Comparison of ENCODE assay signal across 15 mouse cellular contexts in the genomic region with DNA sequence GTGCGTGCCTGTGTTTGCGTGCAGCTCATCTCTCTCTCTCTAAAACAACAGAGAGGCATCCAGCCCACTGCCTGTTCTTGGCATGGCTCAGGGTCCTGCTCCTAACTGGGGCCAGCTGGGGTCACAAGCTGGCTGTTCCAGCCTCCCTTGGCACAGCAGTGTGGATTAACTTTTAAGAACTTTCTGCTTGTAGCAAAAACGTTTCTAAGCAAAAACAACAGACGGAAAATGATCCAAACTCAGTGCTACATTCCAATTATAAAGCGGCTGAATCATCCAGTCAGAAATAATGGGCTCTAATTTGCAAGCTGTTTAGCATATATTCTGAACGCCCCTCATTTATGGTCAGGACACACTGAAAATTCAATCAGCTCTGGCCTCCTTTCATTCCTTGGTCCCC.
DNase-seq lines count a peak whose midpoint lies in the region; ATAC-seq lines count a peak whose summit lies in the region.
"Had no signal": no experiment of that assay in that cellular context is flagged by ENCODE, and none has a peak within 500 bp of the region (broad histone marks: within the 10 kb centered on the region; RNA-seq: fewer than 3 reads in every experiment).

No protein-coding gene starts in this region.

- ATAC-seq in embryonic facial prominence, embryonic 14.5 days (ENCODE audit: low read depth): no peak
- no peak for ATAC-seq in hindbrain, embryonic 14.5 days (ENCODE audit: low FRiP score)
- ATAC-seq: intestine, embryonic 15.5 days had no signal

- intact Hi-C loops in left cerebral cortex, postnatal 14 days (cut with DNase I): no loop called here

- H3K27me3 ChIP-seq in embryonic facial prominence, embryonic 14.5 days (replicated peaks; ENCODE audit: control insufficient read depth, insufficient read depth, low read length): no peaks in the 10 kb centered on the region
- no peaks in the 10 kb centered on the region for H3K27me3 ChIP-seq in hindbrain, embryonic 14.5 days (ENCODE audit: control insufficient read depth, insufficient read depth, low read length)
- H3K27me3 ChIP-seq in limb, embryonic 10.5 days (ENCODE audit: low read depth, poor library complexity, severe bottlenecking): no peaks in the 10 kb centered on the region
- H3K27me3 ChIP-seq: CH12.LX; heart, embryonic 15.5 days; intestine, embryonic 15.5 days; limb, embryonic 13.5 days had no signal

- no peaks in the 10 kb centered on the region for H3K4me1 ChIP-seq in embryonic facial prominence, embryonic 14.5 days (ENCODE audit: control insufficient read depth, insufficient read depth, low read length)
- H3K4me1 ChIP-seq in hindbrain, embryonic 14.5 days (replicated peaks; ENCODE audit: control insufficient read depth, insufficient read depth, low read length): peaks cover 17% of the 10 kb centered on the region; the same call in 1 of the 2 replicates
- 0 out of 2 replicates have a peak, but pooled peaks cover 2% of the 10 kb centered on the region for H3K4me1 ChIP-seq in limb, embryonic 10.5 days
- H3K4me1 ChIP-seq: heart, embryonic 15.5 days; intestine, embryonic 15.5 days had no signal

- peak overlapping the region; percentile 46; the same call in 1 of the 2 replicates for H3K27ac ChIP-seq in embryonic facial prominence, embryonic 14.5 days (replicated peaks; ENCODE audit: low read depth, low read length)
- H3K27ac ChIP-seq in hindbrain, embryonic 14.5 days: peak overlapping the region; percentile 48
- no peak overlapping the region for H3K27ac ChIP-seq in limb, embryonic 10.5 days
- H3K27ac ChIP-seq: heart, embryonic 15.5 days; intestine, embryonic 15.5 days; limb, embryonic 13.5 days had no signal

- DNase-seq in left cerebral cortex, postnatal 14 days (ENCODE audit: low spot score in 2 of 2): peak; percentile 37 to 66
- no peak for DNase-seq in left cerebral cortex, adult 11 months (ENCODE audit: low spot score)
- DNase-seq in embryonic facial prominence, embryonic 14.5 days (ENCODE audit: low spot score): peak; percentile 21
- no peak for DNase-seq in hindbrain, embryonic 14.5 days (ENCODE audit: low spot score)
- peak; percentile 85 for DNase-seq in retina, postnatal 1 day
- no peak for DNase-seq in kidney, adult 8-10 months
- no peak for DNase-seq in limb, embryonic 10.5 days (ENCODE audit: low spot score)
- DNase-seq: adrenal gland, postnatal 10 days; cerebellum, adult 11-12 months; lung, embryonic 14.5 days; thymus, adult 18-20 months had no signal

- no peaks in the 10 kb centered on the region for H3K36me3 ChIP-seq in embryonic facial prominence, embryonic 14.5 days (ENCODE audit: control insufficient read depth, insufficient read depth, low read length)
- H3K36me3 ChIP-seq in hindbrain, embryonic 14.5 days (replicated peaks; ENCODE audit: control insufficient read depth, insufficient read depth): no peaks in the 10 kb centered on the region
- H3K36me3 ChIP-seq in limb, embryonic 10.5 days: no peaks in the 10 kb centered on the region
- H3K36me3 ChIP-seq: heart, embryonic 15.5 days; intestine, embryonic 15.5 days; limb, embryonic 13.5 days had no signal

- H3K9me3 ChIP-seq in embryonic facial prominence, embryonic 14.5 days (ENCODE audit: control insufficient read depth, low read length): no peaks in the 10 kb centered on the region
- H3K9me3 ChIP-seq in hindbrain, embryonic 14.5 days (ENCODE audit: control insufficient read depth, low read length): no peaks in the 10 kb centered on the region
- H3K9me3 ChIP-seq in limb, embryonic 10.5 days (replicated peaks): no peaks in the 10 kb centered on the region
- H3K9me3 ChIP-seq: heart, embryonic 15.5 days; intestine, embryonic 15.5 days; limb, embryonic 13.5 days had no signal

- H3K4me3 ChIP-seq in embryonic facial prominence, embryonic 14.5 days (ENCODE audit: low read depth, low read length): no peak overlapping the region
- H3K4me3 ChIP-seq in hindbrain, embryonic 14.5 days (replicated peaks; ENCODE audit: low read length): no peak overlapping the region
- no peak overlapping the region for H3K4me3 ChIP-seq in limb, embryonic 10.5 days
- H3K4me3 ChIP-seq: heart, embryonic 15.5 days; intestine, embryonic 15.5 days; limb, embryonic 13.5 days had no signal

- no peak overlapping the region for H3K4me2 ChIP-seq in embryonic facial prominence, embryonic 14.5 days (ENCODE audit: low read depth, low read length)
- H3K4me2 ChIP-seq in hindbrain, embryonic 14.5 days (replicated peaks): no peak overlapping the region
- H3K4me2 ChIP-seq: heart, embryonic 15.5 days; intestine, embryonic 15.5 days; limb, embryonic 13.5 days; lung, embryonic 14.5 days had no signal

- 55% methylated on average over 6 of the region's 6 CpGs for WGBS in embryonic facial prominence, embryonic 14.5 days
- WGBS in hindbrain, embryonic 14.5 days: 59% methylated on average over 6 of the region's 6 CpGs
- 82% methylated on average over 6 of the region's 6 CpGs for WGBS in limb, embryonic 10.5 days

- no peak overlapping the region for H3K9ac ChIP-seq in embryonic facial prominence, embryonic 14.5 days (ENCODE audit: low read depth, low read length)
- H3K9ac ChIP-seq in hindbrain, embryonic 14.5 days: 0 out of 2 replicates have a peak overlapping the region, but pooled peaks have one; percentile 45
- H3K9ac ChIP-seq: heart, embryonic 15.5 days; intestine, embryonic 15.5 days; limb, embryonic 13.5 days; lung, embryonic 14.5 days had no signal

Comparison
In these comparisons a context has a peak if more than half of its experiments do, and no peak if none do; other contexts are left out.
1. DNase-seq: peak in left cerebral cortex, postnatal 14 days (2 of 2), embryonic facial prominence, embryonic 14.5 days (single experiment) and retina, postnatal 1 day (single experiment); none in left cerebral cortex, adult 11 months (single experiment), hindbrain, embryonic 14.5 days (single experiment), kidney, adult 8-10 months (0 of 2) and limb, embryonic 10.5 days (single experiment).